Mouse (Mus musculus): ENCODE results near the gene Mmgt2. TPM values are rescaled to one million over a fixed set of nuclear protein-coding genes. Genes with fewer than 3 reads are reported as not detected.
"Not testable (repeated sequence)": the region's sequence is repeated elsewhere in the genome, so short reads cannot be mapped to it uniquely, and the experiment has no call there.

Mmgt2 gene
- polyA plus RNA-seq, 1 experiment, result 36.2 TPM

DNA sequence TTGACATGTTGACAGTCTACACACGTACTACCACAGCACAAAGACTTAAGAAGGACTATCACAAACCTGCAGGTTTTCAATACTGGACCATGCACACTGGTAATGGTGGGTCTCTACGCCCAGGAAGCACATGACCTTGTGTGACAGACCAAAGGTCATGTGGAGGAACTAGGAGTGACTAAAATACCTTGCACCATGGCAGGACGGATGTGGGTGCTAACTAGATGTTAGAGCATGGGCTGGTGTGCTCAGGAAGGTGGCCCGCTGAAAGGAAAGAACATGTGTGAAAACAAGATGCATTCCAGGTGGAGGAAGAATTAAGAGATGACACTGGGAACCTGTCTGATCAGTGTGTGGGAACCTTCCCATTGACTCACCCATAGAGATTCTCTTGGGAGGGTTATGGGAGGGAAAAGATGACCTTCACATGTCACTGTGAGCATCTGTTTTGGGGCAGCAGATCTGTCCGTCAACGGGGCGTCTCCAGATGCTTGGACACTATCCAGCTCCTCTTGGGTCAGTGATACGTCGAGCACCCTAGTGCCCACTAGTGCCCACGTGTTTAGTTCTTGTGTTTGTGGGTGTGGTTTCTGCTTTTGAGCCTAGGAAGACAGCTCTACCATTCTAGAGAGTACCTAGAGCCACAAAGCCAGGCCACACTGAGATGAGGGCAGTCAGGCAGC lies 4.6 kb upstream of the Mmgt2 start:
- Histone ChIP-seq H3K4me1 (ENCODE audit: control insufficient read depth, insufficient read depth, low read length) (peaks cover 13% of the 10 kb centered on the region), H3K27ac (ENCODE audit: insufficient read depth, low read length) (no peak overlapping the region), H3K4me3 (ENCODE audit: insufficient read depth, low read length) (no peak overlapping the region)

DNA sequence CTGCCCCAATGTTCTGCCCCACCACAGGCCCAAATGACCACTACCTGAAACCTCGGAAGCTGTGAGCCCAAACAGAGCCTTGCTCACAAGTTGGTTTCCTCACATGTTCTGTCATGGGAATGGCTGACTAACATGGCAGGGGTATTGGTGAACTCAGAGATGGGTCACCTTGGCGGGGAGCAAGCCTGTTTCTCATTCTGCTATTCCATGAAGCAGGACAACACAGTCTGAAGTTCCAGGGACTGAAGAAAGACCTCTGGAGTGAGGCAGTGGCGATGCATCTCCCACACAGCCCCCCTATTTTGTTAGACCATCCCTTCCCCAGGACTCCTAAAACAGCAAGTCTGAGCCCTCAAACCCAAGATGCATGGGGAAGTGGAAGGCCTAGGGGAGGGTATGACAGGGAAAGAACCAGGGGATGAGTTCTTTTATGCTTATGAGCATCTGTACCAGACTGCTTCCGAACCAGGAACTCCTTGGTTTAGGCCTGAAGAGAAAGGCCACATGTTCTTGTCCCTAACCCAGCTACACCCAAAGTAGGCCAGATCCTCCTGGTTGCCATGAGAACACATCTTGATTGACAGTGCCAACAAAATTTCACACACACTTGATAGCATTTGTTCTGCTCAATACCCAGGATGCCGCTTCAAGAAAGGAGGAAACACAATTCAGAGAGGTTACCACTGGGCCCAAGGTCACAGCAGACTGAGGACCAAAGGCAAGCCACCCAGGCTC lies 3.7 kb upstream of the Mmgt2 start:
- H3K4me3 ChIP-seq (ENCODE audit: insufficient read depth, low read length), result no peak overlapping the region
- no peak for TF ChIP-seq POLR2A (IDR thresholded peaks at IDR 0.05; ENCODE audit: extremely low read depth, insufficient read depth, low read length)
- no peak for TF ChIP-seq CTCF (IDR thresholded peaks at IDR 0.05; ENCODE audit: extremely low read depth, insufficient read depth, low read length)
- H3K27ac ChIP-seq (ENCODE audit: insufficient read depth, low read length), result no peak overlapping the region
- peaks cover 13% of the 10 kb centered on the region for H3K4me1 ChIP-seq (ENCODE audit: control insufficient read depth, insufficient read depth, low read length)

More for the DNA sequence above, 4.6 kb upstream of the Mmgt2 start:
- TF ChIP-seq POLR2A (IDR thresholded peaks at IDR 0.05; ENCODE audit: extremely low read depth, insufficient read depth, low read length) (no peak), CTCF (IDR thresholded peaks at IDR 0.05; ENCODE audit: extremely low read depth, insufficient read depth, low read length) (no peak)

DNA sequence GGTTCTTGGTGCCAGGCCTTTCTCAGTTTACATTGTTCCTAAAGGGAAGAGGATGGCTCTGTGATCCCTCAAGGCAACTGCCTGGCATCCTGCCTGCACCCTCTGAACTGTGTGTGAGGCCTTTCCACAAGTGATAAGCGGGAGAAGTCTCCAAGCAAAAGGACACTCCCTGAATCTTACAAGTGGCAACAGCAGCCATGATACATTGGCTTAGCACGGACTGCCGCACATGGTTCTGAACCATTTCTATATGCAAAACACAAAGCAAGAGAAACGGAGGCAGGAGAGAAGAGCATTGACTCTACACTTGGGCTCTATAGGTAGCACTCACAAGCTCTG lies 3.2 kb upstream of the Mmgt2 start:
- Histone ChIP-seq H3K27ac (ENCODE audit: insufficient read depth, low read length) (no peak overlapping the region), H3K4me3 (ENCODE audit: insufficient read depth, low read length) (no peak overlapping the region), H3K4me1 (ENCODE audit: control insufficient read depth, insufficient read depth, low read length) (peaks cover 13% of the 10 kb centered on the region)
- TF ChIP-seq CTCF (IDR thresholded peaks at IDR 0.05; ENCODE audit: extremely low read depth, insufficient read depth, low read length) (no peak), POLR2A (IDR thresholded peaks at IDR 0.05; ENCODE audit: extremely low read depth, insufficient read depth, low read length) (no peak)

DNA sequence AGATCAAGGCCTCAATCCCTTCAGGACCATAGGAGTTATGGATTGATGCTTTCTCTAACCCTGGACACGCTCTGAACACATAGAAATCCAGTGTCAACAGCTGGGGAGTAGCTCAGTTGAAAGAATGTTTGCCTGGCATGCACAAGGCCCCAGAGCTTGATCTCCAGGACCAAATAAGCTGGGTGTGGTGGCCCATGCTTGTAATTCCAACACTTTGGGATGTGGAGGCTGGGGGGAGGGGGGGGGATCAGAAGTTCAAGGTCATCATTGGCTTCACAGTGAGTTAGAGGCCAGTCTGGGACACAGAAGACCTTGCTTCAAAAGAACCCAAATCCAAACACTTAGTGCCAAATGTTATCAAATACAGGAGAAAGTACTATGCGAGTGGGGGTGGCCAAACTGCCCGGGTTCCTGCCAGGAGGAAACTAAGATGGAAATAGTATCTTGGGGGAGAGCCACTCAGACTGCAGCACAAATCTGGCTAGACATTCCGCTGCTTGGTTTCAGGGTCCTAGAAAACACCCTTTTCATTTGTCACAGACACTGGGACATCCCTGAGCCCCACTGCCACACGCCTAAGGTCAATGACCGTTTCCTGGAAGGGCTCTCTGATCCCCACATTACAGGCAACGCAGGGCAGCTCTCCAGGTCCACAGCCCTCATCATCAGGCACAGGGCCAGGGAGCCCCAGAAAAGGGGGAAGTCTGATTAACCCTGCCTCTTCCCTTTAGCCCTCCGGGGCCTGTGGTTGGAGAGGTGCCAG lies 2.6 kb upstream of the Mmgt2 start:
- H3K4me1 ChIP-seq (ENCODE audit: control insufficient read depth, insufficient read depth, low read length), result peaks cover 13% of the 10 kb centered on the region
- H3K27ac ChIP-seq (ENCODE audit: insufficient read depth, low read length), result 0 out of 2 replicates have a peak overlapping the region, but pooled peaks have one; percentile 32
- TF ChIP-seq CTCF (IDR thresholded peaks at IDR 0.05; ENCODE audit: extremely low read depth, insufficient read depth, low read length) (no peak), POLR2A (IDR thresholded peaks at IDR 0.05; ENCODE audit: extremely low read depth, insufficient read depth, low read length) (no peak)
- H3K4me3 ChIP-seq (ENCODE audit: insufficient read depth, low read length), result peak overlapping the region; percentile 29

DNA sequence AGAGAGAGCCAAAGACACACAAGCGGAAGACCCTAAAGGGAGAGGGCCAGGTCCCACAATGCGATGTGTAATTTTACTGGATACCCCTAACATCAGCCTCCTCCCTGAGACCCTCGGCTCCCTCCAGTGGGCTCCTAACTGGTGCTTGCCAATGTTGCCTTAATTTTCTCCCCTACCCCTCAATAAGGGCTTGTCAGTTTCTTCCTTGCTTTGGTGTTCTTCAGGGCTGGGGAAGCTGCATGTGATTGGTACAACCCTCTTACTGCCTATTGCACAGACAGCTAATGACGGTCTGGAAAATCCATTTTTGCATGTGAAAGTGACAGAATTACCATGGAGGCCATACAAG lies 2.0 kb upstream of the Mmgt2 start:
- Histone ChIP-seq H3K4me3 (ENCODE audit: insufficient read depth, low read length) (peak overlapping the region; percentile 29), H3K4me1 (ENCODE audit: control insufficient read depth, insufficient read depth, low read length) (peaks cover 13% of the 10 kb centered on the region), H3K27ac (ENCODE audit: insufficient read depth, low read length) (0 out of 2 replicates have a peak overlapping the region, but pooled peaks have one; percentile 32)
- TF ChIP-seq CTCF (IDR thresholded peaks at IDR 0.05; ENCODE audit: extremely low read depth, insufficient read depth, low read length), result no peak
- no peak for TF ChIP-seq POLR2A (IDR thresholded peaks at IDR 0.05; ENCODE audit: extremely low read depth, insufficient read depth, low read length)

DNA sequence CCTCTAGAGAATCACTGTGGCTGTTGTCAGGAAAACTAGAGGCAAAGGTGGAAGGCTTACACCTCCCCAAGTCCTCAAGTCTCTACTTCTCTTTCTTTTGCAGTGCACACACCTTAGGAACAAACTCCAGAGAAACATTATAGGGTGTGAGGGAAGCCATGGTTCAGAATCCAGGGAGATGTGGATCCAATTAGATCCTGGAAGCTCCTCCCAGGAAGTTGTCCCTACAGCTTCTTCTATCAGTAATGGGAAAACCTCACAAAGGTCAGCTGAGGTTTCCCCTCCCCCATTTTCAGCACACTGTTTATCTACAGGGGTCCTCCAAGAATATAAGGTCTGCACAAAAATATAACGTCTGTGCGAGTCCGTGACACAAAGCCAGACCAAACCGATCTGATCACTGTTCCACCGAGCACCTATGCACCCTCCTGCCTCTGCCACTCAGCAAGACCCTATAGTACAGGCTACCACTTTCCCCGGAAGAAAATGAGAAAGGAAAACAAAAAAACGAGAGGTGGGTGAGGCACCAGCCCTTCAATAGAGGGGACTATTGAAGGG lies 1.4 kb upstream of the Mmgt2 start:
- TF ChIP-seq CTCF (IDR thresholded peaks at IDR 0.05; ENCODE audit: extremely low read depth, insufficient read depth, low read length) (no peak), POLR2A (IDR thresholded peaks at IDR 0.05; ENCODE audit: extremely low read depth, insufficient read depth, low read length) (no peak)
- Histone ChIP-seq H3K27ac (ENCODE audit: insufficient read depth, low read length) (no peak overlapping the region; the same call in 1 of the 2 replicates), H3K4me1 (ENCODE audit: control insufficient read depth, insufficient read depth, low read length) (peaks cover 13% of the 10 kb centered on the region), H3K4me3 (ENCODE audit: insufficient read depth, low read length) (peak overlapping the region; percentile 68)

DNA sequence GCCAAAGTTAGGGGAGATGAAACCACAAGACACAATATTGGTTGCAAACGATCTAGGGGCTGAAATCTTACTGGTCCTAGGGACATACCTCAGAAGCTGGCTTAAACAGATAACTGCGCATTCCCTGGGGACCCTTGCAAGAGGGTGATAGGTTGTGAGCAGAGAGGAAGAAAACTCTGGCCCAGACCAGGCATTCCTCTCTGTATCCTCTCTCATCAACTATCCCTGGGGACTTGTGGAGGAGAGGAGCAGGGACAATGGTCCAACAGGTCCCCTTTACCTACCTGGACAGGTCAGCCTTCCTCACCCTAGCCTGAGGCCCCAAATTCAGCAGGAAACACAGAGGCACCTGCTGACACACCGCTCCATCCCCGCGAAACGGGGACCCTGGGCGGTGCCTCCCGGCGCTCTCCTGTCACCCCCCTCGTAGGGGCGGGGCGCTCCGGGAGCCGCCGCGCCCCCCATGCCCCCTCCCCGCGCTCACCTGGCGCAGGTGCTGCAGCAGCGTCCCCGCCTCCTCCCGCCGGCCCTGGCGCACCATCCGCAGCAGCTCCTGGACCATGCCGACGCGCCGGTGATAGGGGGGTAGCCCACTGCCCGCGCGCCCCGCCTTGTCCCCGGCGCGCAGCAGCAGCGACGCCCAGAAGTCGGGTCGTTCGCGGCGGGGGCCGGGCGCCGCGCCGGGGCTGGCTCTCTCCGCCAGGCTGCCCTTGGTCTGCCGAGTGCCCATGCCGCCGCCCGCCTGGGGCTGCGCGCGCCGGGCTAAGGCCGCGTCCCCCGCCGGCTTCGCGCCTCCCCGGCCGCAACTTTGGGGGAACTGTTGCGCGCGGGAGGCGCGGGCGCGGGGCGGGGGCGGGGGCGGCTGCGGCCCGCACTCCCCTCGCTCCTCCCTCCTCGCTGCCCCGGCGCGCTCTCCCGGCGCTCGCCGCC lies 538 bp upstream of the Mmgt2 start, which contains the start of gene Lrrc75a:
Lrrc75a (minus strand) TSS at position 863 of the 930 bp plus-strand sequence.
- Histone ChIP-seq H3K27ac (ENCODE audit: insufficient read depth, low read length) (peak within 1 kb of the TSS; percentile 21; the same call in 1 of the 2 replicates), H3K4me1 (ENCODE audit: control insufficient read depth, insufficient read depth, low read length) (peaks cover 12% of the 10 kb centered on the region), H3K4me3 (ENCODE audit: insufficient read depth, low read length) (peak within 1 kb of the TSS; percentile 68)
- TF ChIP-seq POLR2A (IDR thresholded peaks at IDR 0.05; ENCODE audit: extremely low read depth, insufficient read depth, low read length), result no peak
- TF ChIP-seq CTCF (IDR thresholded peaks at IDR 0.05; ENCODE audit: extremely low read depth, insufficient read depth, low read length), result no peak

DNA sequence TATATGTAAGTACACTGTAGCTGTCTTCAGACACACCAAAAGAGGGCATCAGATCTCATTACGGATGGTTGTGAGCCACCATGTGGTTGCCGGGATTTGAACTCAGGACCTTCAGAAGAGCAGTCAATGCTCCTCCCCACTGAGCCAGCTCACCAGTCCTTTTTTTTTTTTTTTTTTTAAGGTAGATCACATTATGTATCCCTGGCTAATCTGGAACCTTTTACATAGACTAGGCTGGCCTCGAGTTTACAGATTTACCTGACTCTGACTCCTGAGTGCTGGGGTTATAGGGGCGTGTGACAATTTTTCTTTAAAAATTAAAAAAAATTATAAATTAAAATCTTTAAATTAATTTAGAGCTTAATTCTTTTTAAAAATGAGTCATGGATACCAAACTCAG lies 1.3 kb downstream of the Mmgt2 start:
- not testable (repeated sequence) for H3K4me3 ChIP-seq (ENCODE audit: insufficient read depth, low read length); H3K27ac ChIP-seq (ENCODE audit: insufficient read depth, low read length); H3K4me1 ChIP-seq (ENCODE audit: control insufficient read depth, insufficient read depth, low read length)
